Mouse (Mus musculus): ENCODE measurements around the gene Plekho1. TPM values are rescaled to one million over a fixed set of nuclear protein-coding genes. Genes with fewer than 3 reads are reported as not detected.

Plekho1 gene
- total RNA-seq, 2 experiments from 2014 or later, result 67.5 to 69.7 TPM

DNA sequence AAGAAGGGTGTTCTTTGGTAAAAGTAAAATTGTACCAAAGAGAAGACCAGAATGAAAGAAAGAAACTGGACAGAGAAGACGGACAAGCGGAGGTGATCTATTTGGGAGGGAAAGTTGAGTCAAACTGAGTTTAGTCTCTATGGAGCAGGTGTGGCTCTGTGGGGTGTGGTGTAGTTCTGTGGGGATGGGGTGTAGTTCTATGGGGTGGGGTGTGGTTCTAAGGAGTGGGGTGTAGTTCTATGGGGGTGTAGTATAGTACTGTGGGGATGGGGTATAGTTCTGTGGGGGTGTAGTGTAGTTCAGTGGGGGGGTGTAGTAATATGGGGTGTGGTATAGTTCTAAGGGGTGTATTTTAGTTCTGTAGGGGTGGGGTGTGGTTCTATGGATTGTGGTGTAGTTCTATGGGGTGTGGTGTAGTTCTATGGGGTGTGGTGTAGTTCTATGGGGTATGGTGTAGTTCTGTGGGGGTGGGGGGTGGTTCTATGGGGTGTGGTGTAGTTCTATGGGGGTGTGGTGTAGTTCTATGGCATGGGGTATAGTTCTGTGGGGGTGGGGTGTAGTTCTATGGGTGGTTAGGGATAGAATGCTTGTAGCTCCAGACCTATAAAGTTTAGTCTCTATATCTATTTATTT is 20.6 kb upstream of the Plekho1 start:
- intact Hi-C loops (cut with DNase I), result no loop called here
- no peak for DNase-seq (ENCODE audit: low spot score in 2 of 2)

DNA sequence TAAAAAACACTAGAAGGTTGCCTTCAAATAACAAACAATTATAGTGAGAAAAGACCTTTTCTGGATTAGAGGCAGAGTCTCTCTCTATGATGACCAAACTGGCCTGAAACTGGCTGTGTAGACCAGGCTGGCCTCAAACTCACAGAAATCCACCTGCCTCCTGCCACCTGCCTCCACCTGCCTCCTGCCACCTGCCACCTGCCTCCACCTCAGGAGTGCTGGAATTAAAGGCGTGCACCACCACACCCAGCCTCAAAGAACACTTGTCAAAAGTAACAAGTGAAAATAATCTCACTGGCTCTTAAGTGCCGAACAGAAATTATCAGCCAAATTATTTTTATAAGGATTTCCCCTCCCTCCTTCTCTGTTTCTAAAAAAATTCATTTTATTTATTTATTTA is 19.9 kb upstream of the Plekho1 start:
- DNase-seq (ENCODE audit: low spot score in 2 of 2), result no peak
- intact Hi-C loops (cut with DNase I), result no loop called here

DNA sequence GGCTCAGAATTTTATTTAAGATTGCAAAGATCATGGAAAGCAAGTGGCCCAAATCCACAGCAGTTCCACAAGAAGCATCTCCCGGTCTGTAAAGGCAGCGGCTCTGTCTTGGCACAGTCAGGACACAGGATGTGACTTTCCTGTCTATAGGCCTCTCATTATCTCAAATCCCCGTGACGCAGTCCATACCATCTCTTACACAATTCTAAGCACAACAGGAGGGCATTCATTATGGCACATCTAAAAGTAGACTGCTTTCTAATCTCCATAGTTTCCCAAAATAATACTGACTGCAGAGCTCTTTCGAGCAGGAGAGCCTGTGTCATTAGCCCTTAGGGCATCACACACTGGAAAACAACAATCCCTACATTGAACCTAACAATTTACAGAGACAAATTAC is 17.0 kb upstream of the Plekho1 start:
- DNase-seq (ENCODE audit: low spot score in 2 of 2), result no peak
- intact Hi-C loops (cut with DNase I), result no loop called here

DNA sequence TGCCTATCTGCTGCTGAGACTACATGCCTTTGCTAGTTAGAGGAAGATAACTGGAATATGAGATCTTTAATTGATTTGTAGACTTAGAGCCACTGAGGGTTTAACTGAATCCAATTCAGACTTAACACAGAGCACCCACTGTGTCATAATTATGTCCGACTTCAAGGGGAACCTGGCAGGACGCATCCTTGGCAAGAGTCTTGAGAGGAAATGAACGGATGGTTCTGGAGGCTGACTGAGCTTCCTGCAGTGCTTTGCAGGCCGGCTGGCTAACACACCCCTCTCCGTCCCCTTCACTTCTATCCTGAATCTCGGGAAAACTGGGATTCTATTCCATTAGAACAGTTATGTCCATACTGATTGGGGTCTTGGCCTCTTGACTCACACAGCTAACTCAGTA is 12.7 kb upstream of the Plekho1 start:
- DNase-seq (ENCODE audit: low spot score in 2 of 2), result no peak
- intact Hi-C loops (cut with DNase I), result no loop called here

DNA sequence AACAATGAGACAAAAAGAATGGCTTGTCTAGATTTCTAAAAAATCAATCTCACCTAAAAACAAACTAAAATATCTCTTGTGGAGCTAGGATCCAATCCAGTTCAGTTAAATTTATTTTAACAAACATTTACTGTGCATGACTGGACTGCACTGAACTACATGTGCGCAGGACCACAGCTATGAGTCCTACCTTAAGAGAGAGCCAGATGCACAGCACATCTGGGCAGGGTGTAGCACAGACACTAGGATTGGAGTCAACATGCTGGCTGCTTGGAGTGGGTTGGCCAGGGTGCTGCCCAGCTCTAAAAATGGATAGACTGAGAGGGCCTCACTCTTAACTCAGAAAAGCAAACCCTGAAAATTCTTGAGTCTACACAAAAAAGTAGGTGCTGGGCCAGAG is 5.8 kb upstream of the Plekho1 start:
- intact Hi-C loops (cut with DNase I), result no loop called here
- no peak for DNase-seq (ENCODE audit: low spot score in 2 of 2)

DNA sequence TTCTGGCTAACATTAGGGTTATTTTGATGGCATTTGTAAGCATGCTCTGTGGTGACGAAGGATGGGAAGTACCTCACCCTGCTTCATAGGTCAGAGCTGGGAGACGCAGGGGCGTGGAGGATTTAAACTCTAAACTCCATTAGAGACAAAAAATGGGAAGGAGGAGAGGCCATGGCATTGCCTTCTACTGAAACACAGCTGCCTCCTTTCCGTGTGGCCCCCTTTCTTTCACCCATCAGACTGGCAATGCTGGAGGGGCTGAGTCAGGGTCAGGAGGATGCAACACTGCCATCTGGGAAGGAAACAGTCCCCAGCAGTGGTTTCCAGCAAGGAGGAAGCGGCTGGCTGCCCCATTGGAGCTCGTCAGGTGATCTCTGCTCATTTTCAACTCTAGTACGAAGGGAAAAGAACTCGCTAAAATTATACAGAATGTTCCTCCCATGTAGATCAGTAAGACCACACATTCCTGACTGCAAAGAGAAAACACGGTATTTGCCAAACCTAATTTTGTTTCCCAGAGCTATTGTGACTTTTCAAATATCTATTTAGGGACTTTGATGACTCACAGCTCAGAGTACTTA is 5.2 kb upstream of the Plekho1 start:
- intact Hi-C loops (cut with DNase I), result no loop called here
- DNase-seq (ENCODE audit: low spot score in 2 of 2), result peak in 1 of 2 experiments; percentile 78

DNA sequence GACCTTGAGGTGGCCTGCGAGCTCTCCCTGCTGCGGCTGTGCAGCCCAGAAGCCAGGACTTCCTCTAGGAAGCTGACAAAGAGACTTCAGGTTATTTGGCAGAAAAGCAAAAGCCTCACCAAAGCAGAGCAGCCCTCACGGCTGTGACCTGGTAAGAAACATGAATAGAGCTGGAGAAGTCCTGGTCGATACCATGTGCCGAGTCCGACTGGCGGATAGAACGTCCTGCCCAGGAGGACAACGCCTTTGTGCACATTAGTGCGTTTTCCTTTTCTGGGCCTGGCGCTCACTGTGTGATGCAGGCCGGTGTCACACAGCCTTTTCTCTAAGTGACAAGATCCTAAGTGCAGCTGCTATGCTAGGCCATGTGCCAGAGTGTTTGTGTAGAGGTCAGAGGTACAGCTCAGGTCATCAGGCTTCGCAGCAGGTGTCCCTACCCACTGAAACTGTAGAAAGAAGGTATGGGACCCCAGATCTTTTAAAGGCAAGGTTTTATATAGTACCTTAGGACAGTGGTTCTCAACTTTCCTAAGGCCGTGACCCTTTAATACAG is 4.4 kb upstream of the Plekho1 start:
- intact Hi-C loops (cut with DNase I), result no loop called here
- no peak for DNase-seq (ENCODE audit: low spot score in 2 of 2)

DNA sequence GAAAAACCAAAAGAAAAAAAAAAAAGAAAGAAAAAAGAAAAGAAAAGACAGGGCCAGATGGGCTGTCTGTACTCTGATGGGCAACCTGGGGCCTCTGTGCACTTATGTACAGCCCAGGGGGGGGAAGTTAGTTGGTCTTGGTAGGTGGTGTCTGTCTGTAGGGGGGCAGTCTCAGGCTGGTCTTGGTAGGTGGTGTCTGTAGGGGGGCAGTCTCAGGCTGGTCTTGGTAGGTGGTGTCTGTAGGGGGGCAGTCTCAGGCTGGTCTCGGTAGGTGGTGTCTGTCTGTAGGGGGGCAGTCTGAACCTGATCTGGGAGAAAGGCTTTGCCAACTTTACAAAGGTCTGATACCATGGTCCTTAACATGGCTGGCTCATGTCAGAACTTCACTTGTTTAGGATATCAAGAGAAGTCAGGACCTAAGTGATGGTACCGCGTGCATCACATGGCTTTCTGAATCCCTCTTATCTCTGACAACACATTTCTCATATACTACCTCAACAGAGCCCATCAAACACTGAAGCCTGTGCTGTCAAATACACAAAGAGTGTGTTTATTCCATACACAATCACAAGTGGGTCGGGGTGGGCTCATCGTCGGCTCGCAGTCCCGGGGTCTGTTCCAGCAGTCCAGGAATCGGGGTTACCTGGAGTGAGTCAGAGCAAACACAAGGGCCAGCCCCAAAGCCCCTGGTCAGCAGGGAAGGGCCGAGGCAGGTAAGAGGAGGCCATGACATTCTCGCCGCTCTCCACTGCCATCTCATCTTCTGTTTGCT is 3.7 kb upstream of the Plekho1 start:
- intact Hi-C loops (cut with DNase I), result no loop called here

DNA sequence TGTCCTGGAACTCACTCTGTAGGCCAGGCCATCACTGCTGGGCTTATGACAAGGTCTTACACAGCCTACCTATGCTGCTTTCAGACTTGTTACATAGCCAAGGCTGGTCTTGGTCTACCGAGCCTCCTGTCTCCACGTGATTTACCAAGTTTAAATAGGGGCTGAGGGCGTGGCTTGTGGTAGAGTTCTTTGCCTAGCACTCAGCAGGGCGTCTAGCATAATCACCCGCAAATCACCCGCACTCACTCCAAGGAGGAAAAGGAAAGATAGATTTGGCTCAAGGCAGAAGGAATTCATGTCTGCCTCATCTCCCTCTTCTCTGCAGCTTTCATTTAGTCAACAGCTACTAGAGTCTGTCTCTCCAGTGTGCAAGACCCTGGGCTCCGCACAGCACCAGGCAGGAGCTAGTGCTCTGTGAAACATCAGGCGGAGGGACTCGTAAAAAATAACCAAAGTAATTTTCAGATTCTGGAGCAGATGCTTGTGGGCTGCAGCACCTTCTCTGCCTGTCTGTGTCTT is 1.5 kb upstream of the Plekho1 start:
- peak; percentile 53 to 77 for DNase-seq (ENCODE audit: low spot score in 2 of 2)
- intact Hi-C loops (cut with DNase I), result no loop called here

More for the DNA sequence above, 3.7 kb upstream of the Plekho1 start:
- no peak for DNase-seq (ENCODE audit: low spot score in 2 of 2)

DNA sequence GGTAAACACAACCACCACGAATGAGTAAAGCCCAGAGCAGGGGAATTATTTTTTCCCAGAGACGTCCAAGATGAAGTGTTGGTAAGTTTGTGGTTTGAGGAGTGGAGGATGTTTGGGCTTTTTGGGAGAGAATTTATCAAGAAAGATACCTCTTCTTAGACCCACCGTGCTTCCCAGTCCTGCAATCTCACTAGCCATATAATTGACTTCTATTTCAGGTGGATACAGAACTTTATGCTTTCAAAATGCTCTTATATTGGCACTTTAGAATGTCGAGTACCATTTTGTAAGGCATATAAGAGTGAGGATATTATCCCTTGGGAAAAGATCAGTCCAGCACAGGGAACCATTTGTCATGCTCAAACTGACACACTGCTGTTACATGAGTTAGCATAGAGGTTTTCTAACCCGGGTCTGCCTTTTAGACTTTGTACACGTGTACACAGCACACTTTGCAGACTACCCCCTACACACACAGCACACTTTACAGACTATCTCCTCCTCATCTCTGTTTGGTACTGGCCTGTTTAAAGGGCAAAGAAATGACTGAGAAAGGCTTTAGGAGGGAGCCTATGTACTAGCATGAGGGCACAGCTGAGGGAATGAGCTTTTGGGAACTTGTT is 761 bp upstream of the Plekho1 start:
- no peak for DNase-seq (ENCODE audit: low spot score in 2 of 2)
- intact Hi-C loops (cut with DNase I), result no loop called here

DNA sequence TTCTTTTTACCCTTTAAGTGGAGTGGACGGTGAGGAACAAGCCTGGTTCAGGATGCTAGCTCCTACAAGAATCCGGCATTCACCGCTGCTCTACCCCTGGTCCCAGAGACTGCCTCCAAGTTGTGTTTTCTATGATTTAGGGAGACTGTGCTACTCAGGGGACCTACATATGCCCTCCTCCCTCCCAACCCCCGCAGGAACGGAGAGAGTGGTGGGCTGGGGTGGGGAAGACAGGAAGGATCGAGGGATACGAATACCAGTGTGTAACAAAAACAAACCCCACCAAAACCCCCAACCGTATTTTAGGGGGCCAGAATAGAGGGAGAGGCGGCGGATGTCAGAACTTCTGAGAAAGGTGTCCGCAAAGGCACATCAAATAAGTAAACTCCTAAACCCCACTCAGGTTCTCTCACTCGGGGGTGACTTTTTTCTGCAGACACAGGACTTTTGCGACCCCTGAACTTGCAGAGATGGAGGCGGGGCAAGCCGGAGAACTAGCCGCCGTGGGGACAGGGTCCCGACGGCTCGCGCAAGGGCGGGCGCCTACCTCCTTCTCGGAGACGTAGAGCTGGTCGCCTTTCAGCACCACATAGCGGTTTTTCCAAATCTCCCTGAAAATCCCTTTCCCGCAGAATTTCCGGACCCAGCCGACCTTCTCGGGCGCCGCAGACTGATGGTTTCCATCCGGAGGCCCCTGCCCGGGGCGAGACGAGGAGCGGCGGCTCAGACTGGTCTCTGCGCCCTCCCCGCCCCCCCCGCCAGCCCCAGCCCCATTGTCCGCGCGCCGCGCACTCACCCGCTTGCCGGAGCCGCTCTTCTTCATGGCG is 613 bp downstream of the Plekho1 start:
- intact Hi-C loops (cut with DNase I), result no loop called here
- no peak for DNase-seq (ENCODE audit: low spot score in 2 of 2)

DNA sequence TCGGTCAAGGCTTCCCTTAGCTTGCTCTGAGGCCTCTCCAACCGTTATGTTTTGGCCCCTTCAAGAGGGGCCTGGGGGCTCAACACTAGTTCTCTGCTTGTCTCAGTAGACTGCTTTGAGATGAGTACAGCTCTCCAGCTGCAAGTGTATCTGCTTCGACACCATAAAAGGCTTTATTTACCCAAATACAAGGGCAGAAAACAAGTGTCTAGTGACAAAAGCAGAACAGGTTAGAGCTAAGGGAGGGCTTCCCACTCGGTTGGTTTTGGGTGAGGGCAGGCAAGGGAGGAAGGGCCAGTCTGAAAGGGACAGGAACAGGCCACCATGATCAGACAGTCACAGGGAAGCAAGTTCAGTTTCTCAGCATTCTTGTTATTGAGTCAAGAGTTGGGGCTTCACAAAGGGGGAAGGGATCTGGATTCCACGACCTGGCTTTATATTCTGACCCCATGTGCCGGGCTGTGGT is 1.4 kb downstream of the Plekho1 start:
- intact Hi-C loops (cut with DNase I), result no loop called here
- DNase-seq (ENCODE audit: low spot score in 2 of 2), result peak in 1 of 2 experiments; percentile 66

DNA sequence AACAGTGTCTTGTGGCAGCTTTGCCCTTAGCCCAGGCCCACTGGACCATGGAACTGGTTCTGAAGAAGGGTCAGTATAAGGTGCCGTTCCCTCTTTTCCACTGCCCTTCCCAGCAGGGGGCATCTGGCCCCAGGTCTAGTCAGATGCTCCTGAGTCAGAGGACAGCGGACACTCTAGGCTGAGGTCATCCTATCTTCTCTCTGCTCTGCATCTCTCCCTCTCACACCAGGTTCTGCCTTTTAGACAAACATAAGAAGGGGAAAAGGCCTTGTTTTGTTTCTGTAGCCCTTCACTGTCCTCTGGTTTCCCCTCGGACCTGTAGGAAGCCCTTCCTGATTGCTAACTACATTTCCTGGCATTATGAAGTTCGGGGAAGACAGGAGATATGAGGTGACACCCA is 1.9 kb downstream of the Plekho1 start:
- intact Hi-C loops (cut with DNase I), result no loop called here
- DNase-seq (ENCODE audit: low spot score in 2 of 2), result no peak

DNA sequence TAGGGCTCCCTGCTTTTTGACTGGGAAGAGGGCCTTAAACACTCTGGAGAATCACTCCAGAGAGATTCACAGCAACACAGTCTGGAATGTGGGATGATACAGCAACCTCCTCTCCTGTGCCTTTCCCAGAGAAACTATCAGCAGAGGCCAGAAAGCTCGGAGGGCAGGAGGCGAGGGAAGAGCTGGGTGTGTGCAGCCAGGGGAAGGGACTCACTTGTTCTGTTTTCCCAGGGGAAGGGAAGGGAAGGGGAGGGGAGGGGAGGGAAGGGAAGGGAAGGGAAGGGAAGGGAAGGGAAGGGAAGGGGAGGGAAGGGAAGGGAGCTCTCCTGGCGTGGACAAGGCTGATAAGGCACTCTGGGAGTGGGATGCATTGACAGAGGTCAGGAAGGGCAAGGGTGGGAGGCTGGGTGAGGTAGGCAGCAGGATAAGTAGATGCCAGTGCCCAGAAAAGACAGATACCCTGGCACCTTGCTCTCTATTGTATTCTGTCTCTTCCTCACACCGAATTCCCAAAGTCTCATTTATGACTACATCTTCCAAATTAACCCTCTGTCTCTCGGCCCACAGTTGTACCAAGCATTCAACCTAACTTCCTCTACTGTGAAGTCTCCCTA is 2.7 kb downstream of the Plekho1 start:
- DNase-seq (ENCODE audit: low spot score in 2 of 2), result no peak
- intact Hi-C loops (cut with DNase I), result no loop called here

DNA sequence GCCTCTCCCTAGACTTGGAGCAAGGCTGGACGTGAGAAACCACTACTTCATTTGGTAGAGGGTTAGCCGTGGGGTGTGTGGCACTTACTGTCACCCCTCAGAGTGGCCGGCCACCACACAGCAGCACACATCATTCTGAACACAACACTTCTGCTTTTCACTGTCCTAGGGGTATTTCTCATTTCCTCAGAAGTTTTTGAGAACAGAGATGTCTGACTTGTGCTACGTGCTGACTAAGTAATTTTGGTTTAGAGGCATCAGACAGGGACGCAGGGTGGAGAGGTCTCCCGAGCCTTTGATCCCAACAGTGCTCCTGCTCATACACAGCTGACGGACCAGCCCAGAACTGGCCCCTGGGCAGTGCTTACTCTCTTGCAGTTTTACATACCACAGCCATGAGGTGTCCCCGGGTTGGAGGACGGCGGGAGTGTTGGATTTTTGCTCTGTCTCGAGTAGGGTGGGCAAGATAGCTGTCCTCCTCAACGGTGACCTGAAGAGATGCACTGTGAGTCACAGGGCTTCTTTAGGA is 5.3 kb downstream of the Plekho1 start:
- intact Hi-C loops (cut with DNase I), result no loop called here
- DNase-seq (ENCODE audit: low spot score in 2 of 2), result no peak

DNA sequence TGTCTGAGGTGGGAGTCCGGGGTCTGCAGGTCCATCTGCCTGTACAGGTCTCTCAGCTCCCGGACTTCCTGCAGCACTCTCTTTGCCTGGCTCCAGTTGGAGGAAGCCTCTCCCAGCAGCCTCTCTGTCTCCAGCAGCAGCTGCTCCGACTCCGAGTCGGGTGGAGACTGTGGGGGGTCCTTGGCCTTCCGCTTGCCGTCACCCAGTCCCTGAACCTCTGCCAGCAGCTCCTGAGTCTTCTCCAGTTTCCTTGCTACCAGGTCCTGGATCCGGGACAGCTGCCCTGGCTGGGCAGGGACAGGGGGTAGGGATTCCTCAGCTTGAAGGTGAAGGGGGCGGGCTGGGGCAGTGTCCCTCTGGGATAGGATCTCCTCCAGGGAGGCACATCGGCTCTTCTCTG is 6.8 kb downstream of the Plekho1 start:
- DNase-seq (ENCODE audit: low spot score in 2 of 2), result no peak
- intact Hi-C loops (cut with DNase I), result no loop called here

DNA sequence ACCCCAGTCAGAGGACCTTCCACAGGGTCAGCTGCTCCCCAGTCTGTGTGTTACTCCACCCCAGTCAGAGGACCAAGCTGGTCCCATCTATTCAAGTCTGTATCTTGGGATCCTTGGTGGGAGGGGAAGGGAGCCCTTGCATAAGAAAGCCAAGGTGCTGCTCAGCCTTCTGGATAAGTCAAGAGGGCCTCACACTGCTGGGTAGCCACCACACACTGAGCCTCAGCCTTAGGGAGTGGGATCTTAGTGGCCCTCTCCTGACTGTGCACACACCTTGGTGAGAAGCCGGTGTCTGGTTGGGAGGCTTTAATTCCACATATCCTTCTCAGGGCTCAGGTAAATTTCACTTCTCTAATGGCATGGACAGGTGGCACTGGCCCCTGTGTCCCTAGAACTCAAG is 7.7 kb downstream of the Plekho1 start:
- intact Hi-C loops (cut with DNase I), result no loop called here
- no peak for DNase-seq (ENCODE audit: low spot score in 2 of 2)

DNA sequence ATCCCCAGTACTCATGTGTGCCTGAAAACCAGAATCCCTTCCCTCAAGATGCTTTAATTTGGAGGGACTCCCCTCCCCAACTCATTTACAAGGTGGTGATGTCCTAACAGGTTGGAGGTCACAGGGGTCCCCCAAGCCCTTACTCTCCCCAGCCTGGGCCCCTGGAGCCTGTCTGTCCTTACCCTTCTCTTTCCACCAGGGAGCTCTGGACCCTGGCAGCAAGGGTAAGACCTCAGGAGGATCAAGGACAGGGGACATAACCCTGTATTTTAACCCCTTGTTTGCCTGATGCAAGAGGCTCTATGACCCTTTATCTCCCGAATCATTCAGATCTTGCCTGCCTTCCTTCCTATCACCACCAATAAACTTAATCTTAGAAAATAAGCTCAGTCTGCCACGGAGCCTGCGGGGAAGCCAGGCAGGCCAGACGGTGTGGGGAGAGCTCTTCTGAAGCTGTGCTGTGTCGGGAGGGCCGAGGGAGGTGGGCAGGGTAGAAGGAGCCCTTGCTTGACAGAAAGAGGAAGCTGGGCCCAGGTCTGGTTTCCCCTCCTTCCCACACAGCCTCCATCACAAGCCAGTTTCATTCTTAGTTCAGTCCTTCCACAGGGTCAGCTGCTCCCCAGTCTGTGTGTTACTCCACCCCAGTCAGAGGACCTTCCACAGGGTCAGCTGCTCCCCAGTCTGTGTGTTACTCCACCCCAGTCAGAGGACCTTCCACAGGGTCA is 8.3 kb downstream of the Plekho1 start:
- peak in 1 of 2 experiments; percentile 46 for DNase-seq (ENCODE audit: low spot score in 2 of 2)
- intact Hi-C loops (cut with DNase I), result no loop called here
